Mouse (Mus musculus): ENCODE measurements around the gene 4930548H24Rik.

- no peak for TF ChIP-seq POLR2A (IDR thresholded peaks at IDR 0.05; ENCODE audit: low read depth, low read length)
- TF ChIP-seq CTCF (IDR thresholded peaks at IDR 0.05; ENCODE audit: extremely low read depth, insufficient read length, insufficient replicate concordance, low read depth, low read length): no peak
Observed at GRCm38 (mm10) chr5:31451336-31451735, 34.2 kb upstream of the 4930548H24Rik start.

All from small intestine, adult 2 months (tissue).